Mouse (Mus musculus) intestine, embryonic 16.5 days (tissue): Measurements from ENCODE around the gene Gatad2a. TPM values are rescaled to one million over a fixed set of nuclear protein-coding genes. Genes with fewer than 3 reads are reported as not detected.

Source experiments
- ATAC-seq: fragments of 200-750 bp; cut with Nextera tagmentation; 2 replicates; pipeline ENCODE4 v1.8.0; 2017; ENCODE audit warnings: moderate TSS enrichment, moderate library complexity
- H3K27ac ChIP-seq: fragments of 300-500 bp; sonication (generic); 2 replicates; pipeline ENCODE4 v1.5.1; 2014; ENCODE audit warnings: mild to moderate bottlenecking, low read length
- H3K27me3 ChIP-seq: fragments of 300-500 bp; sonication (generic); replicated peaks from 2 replicates; pipeline ENCODE4 v1.6.1; 2014; ENCODE audit warnings: low read length, control low read depth, mixed read lengths; ENCODE audit not compliant: control insufficient read depth, insufficient read depth
- H3K36me3 ChIP-seq: fragments of 300-500 bp; sonication (generic); 2 replicates; pipeline ENCODE4 v1.6.1; 2014; ENCODE audit warnings: low read length, control low read depth; ENCODE audit not compliant: control insufficient read depth, insufficient read depth
- H3K4me1 ChIP-seq: fragments of 300-500 bp; sonication (generic); 2 replicates; pipeline ENCODE4 v1.6.1; 2014; ENCODE audit warnings: low read length, control low read depth, mixed read lengths; ENCODE audit not compliant: control insufficient read depth, insufficient read depth
- H3K4me2 ChIP-seq: fragments of 300-500 bp; sonication (generic); 2 replicates; pipeline ENCODE4 v1.6.1; 2014; ENCODE audit warnings: low read depth, low read length, control low read depth
- H3K4me3 ChIP-seq: fragments of 300-500 bp; sonication (generic); 2 replicates; pipeline ENCODE4 v1.5.1; 2014; ENCODE audit warnings: mild to moderate bottlenecking, low read length
- H3K9ac ChIP-seq: fragments of 300-500 bp; sonication (generic); 2 replicates; pipeline ENCODE4 v1.6.1; 2014; ENCODE audit warnings: low read depth, low read length
- H3K9me3 ChIP-seq: fragments of 300-500 bp; sonication (generic); 2 replicates; pipeline ENCODE4 v1.6.1; 2016; ENCODE audit warnings: low read length, control low read depth; ENCODE audit not compliant: control insufficient read depth
- WGBS: fragments of 180-500 bp; shearing (Covaris S2); extraction: QIAGEN DNeasy Blood & Tissue Kit; methylation state at CpG from one replicate; pipeline ENCODE4 v1.1.7; 2014; 5-methylcytosine and 5-hydroxymethylcytosine counted together
- polyA plus RNA-seq: library from polyadenylated mRNA; unstranded; fragments of >200 nt; fragmentation: Nextera tagmentation; extraction: Ambion mirVana; gene quantifications from 2 replicates; pipeline ENCODE4 v1.2.1, GENCODE M21; 2015

Gatad2a gene
- polyA plus RNA-seq, 1 experiment from 2014 or later: 36.0 TPM

- H3K27ac ChIP-seq: no peak overlapping the region
- H3K36me3 ChIP-seq: no peaks in the 10 kb centered on the region
- 70% methylated on average over 5 of the region's 5 CpGs for WGBS
- no peak overlapping the region for H3K4me3 ChIP-seq
- H3K4me1 ChIP-seq: no peaks in the 10 kb centered on the region
- no peak overlapping the region for H3K9ac ChIP-seq
- H3K27me3 ChIP-seq: no peaks in the 10 kb centered on the region
- no peak overlapping the region for H3K4me2 ChIP-seq
- no peaks in the 10 kb centered on the region for H3K9me3 ChIP-seq
- ATAC-seq: no peak
Measured at GRCm38 (mm10) chr8:69864180-69864579, 132.0 kb downstream of the Gatad2a start.

GRCm38 (mm10) chr8:69863387-69864020 is 132.7 kb downstream of the Gatad2a start:
- Histone ChIP-seq H3K27ac (no peak overlapping the region), H3K4me1 (no peaks in the 10 kb centered on the region), H3K9me3 (no peaks in the 10 kb centered on the region), H3K4me3 (no peak overlapping the region), H3K9ac (no peak overlapping the region), H3K36me3 (no peaks in the 10 kb centered on the region), H3K27me3 (no peaks in the 10 kb centered on the region), H3K4me2 (no peak overlapping the region)
- ATAC-seq: no peak
- 80% methylated on average over 5 of the region's 5 CpGs for WGBS

GRCm38 (mm10) chr8:69861251-69861650 is 134.9 kb downstream of the Gatad2a start:
- no peak overlapping the region for H3K9ac ChIP-seq
- no peak overlapping the region for H3K4me3 ChIP-seq
- no peaks in the 10 kb centered on the region for H3K4me1 ChIP-seq
- H3K36me3 ChIP-seq: no peaks in the 10 kb centered on the region
- no peak overlapping the region for H3K4me2 ChIP-seq
- no peak overlapping the region for H3K27ac ChIP-seq
- H3K9me3 ChIP-seq: no peaks in the 10 kb centered on the region
- no peak for ATAC-seq
- no peaks in the 10 kb centered on the region for H3K27me3 ChIP-seq
- 58% methylated on average over 2 of the region's 2 CpGs for WGBS

- WGBS: 62% methylated on average over 4 of the region's 4 CpGs
- H3K4me2 ChIP-seq: no peak overlapping the region
- ATAC-seq: no peak
Measured at GRCm38 (mm10) chr8:69860807-69861206, 135.4 kb downstream of the Gatad2a start.

More at GRCm38 (mm10) chr8:69860807-69861206, 135.4 kb downstream of the Gatad2a start:
- Histone ChIP-seq H3K4me1 (no peaks in the 10 kb centered on the region), H3K27ac (no peak overlapping the region), H3K4me3 (no peak overlapping the region), H3K9ac (no peak overlapping the region), H3K36me3 (no peaks in the 10 kb centered on the region), H3K9me3 (no peaks in the 10 kb centered on the region), H3K27me3 (no peaks in the 10 kb centered on the region)

Other genes starting within 250 kb of the Gatad2a start
- gene Zfp963, start 246.4 kb downstream of the Gatad2a start, polyA plus RNA-seq: 4.9 and 6.2 TPM in 2 replicates
- gene Gm20422, start 221.5 kb downstream of the Gatad2a start, polyA plus RNA-seq: 0.54 TPM in 1 of 2 replicates, not detected in the other
- 50.0 and 53.7 TPM in 2 replicates for gene Atp13a1, start 205.2 kb downstream of the Gatad2a start, polyA plus RNA-seq
- 15.6 and 16.7 TPM in 2 replicates for gene Zfp866, start 205.2 kb downstream of the Gatad2a start, polyA plus RNA-seq
- gene Gmip, start 187.7 kb downstream of the Gatad2a start, polyA plus RNA-seq: 8.2 and 13.5 TPM in 2 replicates
- gene Lpar2, start 174.0 kb downstream of the Gatad2a start, polyA plus RNA-seq: 0.26 and 0.32 TPM in 2 replicates
- 2.7 and 2.9 TPM in 2 replicates for gene Pbx4, start 163.9 kb downstream of the Gatad2a start, polyA plus RNA-seq
- 0.51 and 0.53 TPM in 2 replicates for gene Cilp2, start 108.7 kb downstream of the Gatad2a start, polyA plus RNA-seq
- gene Tssk6, start 94.2 kb downstream of the Gatad2a start, polyA plus RNA-seq: 2.8 TPM in 2 replicates
- 233 and 243 TPM in 2 replicates for gene Ndufa13, start 93.8 kb downstream of the Gatad2a start, polyA plus RNA-seq
- gene Yjefn3, start 93.7 kb downstream of the Gatad2a start, polyA plus RNA-seq: 3.2 and 3.8 TPM in 2 replicates
- gene Mau2, start 46.4 kb upstream of the Gatad2a start, polyA plus RNA-seq: 44.4 and 45.5 TPM in 2 replicates
- 33.0 and 37.0 TPM in 2 replicates for gene Sugp1, start 46.4 kb upstream of the Gatad2a start, polyA plus RNA-seq
- 106 and 152 TPM in 2 replicates for gene Tm6sf2, start 76.5 kb upstream of the Gatad2a start, polyA plus RNA-seq
- gene Hapln4, start 87.1 kb upstream of the Gatad2a start, polyA plus RNA-seq: 0.10 and 0.11 TPM in 2 replicates
- 0.89 and 0.98 TPM in 2 replicates for gene Ncan, start 124.5 kb upstream of the Gatad2a start, polyA plus RNA-seq
- 50.7 and 51.7 TPM in 2 replicates for gene Nr2c2ap, start 134.9 kb upstream of the Gatad2a start, polyA plus RNA-seq
- 12.6 and 15.3 TPM in 2 replicates for gene Rfxank, start 142.8 kb upstream of the Gatad2a start, polyA plus RNA-seq
- 38.4 and 42.4 TPM in 2 replicates for gene Borcs8, start 143.1 kb upstream of the Gatad2a start, polyA plus RNA-seq
- 0.11 and 0.23 TPM in 2 replicates for gene Mef2b, start 143.3 kb upstream of the Gatad2a start, polyA plus RNA-seq
- 66.9 and 67.7 TPM in 2 replicates for gene Tmem161a, start 176.0 kb upstream of the Gatad2a start, polyA plus RNA-seq
- 7.6 and 10.5 TPM in 2 replicates for gene Slc25a42, start 215.9 kb upstream of the Gatad2a start, polyA plus RNA-seq
- 17.3 and 18.1 TPM in 2 replicates for gene Sugp2, start 237.8 kb upstream of the Gatad2a start, polyA plus RNA-seq
- 25.1 and 29.0 TPM in 2 replicates for gene Armc6, start 238.1 kb upstream of the Gatad2a start, polyA plus RNA-seq